Mouse (Mus musculus): ENCODE measurements around the gene Robo1.
A peak's percentile ranks its signal among the peaks of the same experiment; 100 is the strongest.

Gene Robo1

DNA sequence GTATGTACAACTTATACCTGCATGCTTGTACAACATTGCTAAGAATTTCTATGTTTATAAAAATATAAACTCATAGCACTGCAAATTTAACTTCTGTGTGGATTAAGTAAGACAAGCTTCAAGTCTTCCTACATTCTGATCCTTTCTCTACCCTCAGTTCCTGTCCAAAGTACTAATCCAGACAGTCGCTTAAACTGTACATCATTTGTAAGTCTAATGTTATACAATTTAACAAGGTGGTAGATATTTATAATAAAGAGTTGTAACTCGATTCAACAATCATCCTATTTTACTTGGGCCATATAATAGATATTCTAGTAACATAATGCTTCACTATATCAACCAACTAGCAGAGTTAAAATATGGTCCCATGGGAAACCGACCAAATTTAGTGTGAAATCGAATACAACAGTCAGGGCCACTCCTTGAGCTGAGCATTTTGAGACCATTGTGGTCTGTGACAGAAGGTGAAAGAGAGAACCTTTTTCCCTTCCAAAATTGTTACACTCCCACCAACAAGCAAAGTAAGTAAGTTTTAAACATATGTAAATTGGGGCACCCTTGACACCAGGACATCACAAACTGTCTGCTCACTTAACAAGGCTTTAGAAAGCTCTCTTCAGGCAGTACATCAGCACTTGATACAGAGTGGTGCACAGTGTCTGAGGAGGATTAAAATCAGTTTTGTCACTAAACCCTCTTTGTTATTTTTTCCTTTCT, 295.5 kb downstream of the Robo1 start:
- DNase-seq (ENCODE audit: low spot score in 2 of 2), result no peak

DNA sequence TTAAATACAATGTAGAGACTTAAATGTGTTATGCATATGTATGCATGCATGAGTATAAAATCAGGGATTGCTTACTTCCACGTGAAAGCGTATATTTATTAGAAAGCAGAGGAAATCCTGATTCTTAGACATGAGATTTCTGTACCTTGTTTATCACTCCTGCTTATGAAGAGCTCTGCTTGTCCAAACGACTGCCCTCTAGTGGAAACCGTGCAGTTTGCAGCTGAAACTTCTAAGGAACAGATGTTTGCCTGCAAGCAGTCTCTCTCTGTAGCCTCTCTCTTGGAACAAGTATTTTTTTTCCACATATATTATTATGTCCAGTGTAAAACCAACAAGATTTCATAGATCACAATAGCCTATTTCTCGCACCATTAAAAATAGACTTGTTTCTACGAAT, 297.0 kb downstream of the Robo1 start:
- peak in 1 of 2 experiments; percentile 2 for DNase-seq (ENCODE audit: low spot score in 2 of 2)

- DNase-seq (ENCODE audit: low spot score in 2 of 2), result no peak
Observed at GRCm38 (mm10) chr16:72610661-72611112, 302.6 kb downstream of the Robo1 start.

- no peak for DNase-seq (ENCODE audit: low spot score in 2 of 2)
Observed at GRCm38 (mm10) chr16:72614898-72615297, 306.8 kb downstream of the Robo1 start.

DNA sequence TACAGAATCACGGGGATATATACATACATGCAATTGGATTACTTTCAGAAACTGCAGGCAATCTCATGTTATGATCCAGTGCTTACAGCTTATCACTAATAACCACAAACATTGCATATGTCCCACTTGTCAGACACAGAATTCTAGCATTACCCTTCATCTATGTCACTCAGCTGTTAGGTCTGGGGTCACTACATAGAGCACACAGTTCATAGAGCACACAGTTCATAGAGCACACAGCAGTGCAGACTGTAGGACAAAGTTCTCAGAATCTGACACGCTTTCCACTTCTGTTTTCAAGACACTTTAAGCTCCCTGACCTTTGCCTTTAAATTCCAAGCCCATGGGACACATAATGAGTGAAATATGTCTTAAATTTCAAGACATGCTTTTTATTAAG, 307.3 kb downstream of the Robo1 start:
- DNase-seq (ENCODE audit: low spot score in 2 of 2), result no peak

DNA sequence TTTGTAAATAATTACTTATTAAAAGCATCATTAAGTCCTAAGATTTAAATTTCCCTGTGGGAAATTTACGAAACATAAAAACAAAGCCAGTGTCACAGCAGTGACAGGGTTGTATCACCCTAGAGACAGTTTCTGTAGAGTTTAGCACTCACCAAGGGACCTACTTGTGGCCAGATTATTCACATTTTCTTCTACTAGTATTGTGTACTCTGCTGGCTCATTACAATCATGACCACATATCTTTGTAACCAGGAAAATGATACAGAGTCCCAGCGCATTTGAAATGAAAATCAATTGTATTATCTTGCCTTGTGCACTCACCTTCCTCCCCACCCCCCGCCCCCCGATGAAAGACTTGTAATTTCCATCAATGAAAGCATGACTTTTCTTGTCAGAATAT, 314.3 kb downstream of the Robo1 start:
- no peak for DNase-seq (ENCODE audit: low spot score in 2 of 2)

GRCm38 (mm10) chr16:72622868-72623267, 314.8 kb downstream of the Robo1 start:
- no peak for DNase-seq (ENCODE audit: low spot score in 2 of 2)

- no peak for DNase-seq (ENCODE audit: low spot score in 2 of 2)
Observed at GRCm38 (mm10) chr16:72633846-72634245, 325.7 kb downstream of the Robo1 start.

DNA sequence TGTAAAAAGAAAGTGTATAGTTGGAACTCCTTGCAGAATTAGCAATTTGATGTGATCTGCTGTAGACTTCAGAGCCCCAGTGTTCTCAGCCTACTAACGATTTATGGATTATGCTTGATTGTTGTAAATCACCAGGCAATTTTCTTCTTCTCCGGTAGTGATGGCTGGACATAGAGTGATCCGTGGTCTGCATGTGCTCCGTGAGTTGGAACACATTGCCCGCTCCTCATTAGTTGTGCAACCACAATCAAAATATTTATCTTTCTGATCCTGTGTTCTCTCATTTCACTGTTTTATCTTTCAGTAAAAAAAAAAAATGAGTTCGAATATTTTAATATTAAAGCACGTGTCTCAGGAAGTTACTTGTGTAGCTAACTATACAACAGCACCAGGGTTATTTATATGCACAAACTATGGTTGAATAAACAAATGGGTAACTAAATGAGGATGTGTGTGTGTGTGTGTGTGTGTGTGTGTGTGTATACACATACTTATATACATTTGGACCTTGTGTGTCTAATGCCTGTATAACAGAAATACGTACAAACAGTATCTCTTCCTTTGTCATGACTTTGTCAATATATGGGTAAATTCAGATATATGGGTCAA, 331.3 kb downstream of the Robo1 start:
- DNase-seq (ENCODE audit: low spot score in 2 of 2), result no peak

DNA sequence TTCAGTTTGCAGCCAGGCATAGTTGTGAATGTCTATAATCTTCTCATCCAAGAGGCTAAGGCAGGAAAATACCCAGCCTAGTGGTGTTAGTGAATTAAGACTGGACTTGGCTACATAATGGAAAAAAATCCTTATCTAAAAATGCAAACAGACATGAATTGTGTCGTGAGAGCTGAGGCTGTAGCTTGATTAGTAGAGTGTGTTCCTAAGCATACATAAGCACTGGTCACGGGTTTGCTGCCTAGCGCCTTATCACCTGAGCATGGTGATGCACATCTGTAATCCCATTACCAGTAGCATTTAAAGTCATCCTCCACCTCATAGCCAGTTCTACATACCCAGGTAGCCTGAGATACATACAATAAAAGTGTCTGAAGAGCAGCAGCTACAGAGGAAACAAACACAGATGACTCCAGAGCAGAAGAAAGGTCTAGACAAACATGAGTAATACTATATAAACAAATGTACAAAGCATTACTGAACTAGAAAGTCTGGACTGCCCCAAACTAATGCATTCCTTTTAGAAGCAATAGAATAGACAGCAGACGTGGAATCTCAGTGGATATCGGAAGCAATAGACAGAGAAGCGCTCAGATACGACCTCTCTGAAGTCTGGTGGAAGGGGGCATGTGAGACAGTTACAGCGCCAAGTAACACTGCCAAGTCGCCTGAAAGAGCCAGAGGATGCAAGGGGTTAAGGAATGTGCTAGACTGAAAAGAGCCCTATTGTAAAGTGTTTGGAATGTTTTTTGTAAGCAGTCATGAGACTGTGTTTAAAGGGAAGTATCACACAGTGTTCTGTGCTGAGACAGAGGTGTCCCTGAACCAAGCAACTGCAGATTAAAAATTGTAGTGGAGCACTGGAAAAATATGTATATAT, 333.1 kb downstream of the Robo1 start:
- no peak for DNase-seq (ENCODE audit: low spot score in 2 of 2)

DNA sequence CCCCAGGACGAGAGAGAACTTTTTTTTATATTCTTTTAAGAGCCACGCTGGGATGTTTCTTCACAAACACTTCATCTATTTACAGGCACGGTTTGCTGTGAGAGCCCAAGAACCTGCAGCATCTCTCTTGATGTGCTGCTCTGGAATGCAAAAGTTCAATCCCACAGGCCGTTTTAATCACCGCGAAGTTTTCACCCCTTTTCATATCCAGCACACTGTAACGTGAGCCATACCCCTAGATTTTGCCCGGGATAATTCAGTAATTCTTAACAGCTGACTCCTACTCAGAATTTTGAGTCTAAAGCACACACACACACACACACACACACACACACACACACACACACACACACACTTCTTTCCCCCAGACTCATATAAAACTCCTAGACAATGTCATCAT, 337.8 kb downstream of the Robo1 start:
- DNase-seq (ENCODE audit: low spot score in 2 of 2), result no peak

DNA sequence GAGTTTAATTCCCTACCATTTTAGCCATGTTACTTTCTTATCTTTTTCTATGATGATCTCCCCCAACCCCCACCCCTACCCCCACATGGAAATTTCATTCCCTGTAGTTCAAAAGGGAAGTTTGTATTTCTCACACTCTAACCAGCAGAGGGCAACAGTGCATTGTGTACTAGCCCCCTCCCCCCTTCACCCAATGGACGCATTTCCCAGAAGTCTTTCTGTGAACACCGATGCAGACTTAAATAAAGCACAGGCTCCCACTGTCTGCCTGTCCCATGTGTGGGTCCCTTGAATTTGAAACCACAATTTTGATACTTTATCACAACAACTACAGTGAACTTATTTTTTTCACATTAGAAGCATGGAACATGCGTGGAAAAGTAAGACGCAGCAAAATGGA, 341.2 kb downstream of the Robo1 start:
- no peak for DNase-seq (ENCODE audit: low spot score in 2 of 2)

GRCm38 (mm10) chr16:72655411-72655810, 347.3 kb downstream of the Robo1 start:
- no peak for DNase-seq (ENCODE audit: low spot score in 2 of 2)

DNA sequence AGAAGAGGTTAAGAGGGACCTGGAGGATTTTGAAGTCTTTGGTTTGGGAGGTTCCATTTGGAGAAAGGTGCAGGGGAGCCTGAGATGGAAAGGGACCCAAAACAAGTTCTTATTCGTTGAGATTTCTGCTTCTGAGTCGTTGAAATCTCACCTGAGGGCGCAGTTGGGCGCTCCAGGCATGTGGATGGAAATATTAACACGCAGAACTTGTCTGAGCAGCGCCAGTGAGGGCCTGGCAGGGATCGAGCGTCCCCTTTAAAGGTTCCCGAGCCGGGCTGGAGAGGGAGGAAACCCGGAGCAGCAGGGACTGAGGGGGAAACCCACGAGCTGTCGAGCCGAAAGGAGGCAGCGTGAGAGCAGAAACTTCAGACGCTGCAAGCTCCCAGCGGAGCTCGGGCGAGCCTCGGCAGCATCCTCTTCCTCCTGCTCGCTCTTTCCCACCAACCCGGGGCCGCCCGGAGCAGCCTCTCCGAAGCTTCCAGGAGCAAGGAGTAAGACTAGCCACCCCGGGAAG, 354.8 kb downstream of the Robo1 start:
- DNase-seq (ENCODE audit: low spot score in 2 of 2), result no peak

DNA sequence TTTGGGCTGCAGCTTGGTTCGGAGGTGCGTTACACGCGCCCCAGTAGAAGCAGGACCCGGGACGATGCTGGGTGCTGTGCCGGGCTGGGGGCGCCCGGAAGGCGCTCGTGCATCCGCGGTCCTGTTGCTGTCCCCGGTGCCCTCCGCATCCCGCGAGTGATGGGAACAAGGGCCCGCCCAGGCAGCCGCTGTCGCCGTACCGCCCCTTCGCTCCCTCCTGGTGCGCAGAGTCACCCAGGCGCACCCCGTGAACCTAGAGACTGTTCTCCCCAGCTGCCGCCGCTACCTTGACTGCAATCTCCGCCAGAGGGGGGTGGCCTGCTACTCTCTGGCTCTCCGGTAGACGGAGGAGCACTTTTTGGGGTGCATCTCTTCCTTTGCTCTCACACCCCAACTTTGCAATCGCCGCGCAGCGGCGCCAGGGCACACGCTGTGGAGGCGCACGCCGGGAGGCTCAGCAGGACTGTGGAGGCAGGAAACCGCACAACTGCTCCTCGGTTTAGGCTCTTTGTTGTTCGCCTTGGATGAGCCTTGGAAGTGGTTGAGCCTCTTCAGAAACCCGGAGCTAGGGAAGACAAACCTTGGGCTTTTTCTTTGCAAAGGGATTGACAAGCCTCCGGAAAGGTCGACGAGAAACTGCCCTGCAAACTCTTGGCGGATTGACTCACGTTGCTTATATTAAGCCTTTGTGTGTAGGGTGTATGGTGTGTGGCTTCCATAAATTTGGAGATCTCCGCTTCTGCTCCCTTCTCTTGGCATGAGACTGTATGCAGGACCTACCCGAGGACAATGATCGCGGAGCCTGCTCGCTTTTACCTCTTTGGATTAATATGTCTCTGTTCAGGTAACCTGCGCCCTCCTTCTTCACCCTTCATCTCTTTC, 355.5 kb downstream of the Robo1 start:
- DNase-seq (ENCODE audit: low spot score in 2 of 2), result no peak

GRCm38 (mm10) chr16:72664233-72664613, 356.1 kb downstream of the Robo1 start:
- no peak for DNase-seq (ENCODE audit: low spot score in 2 of 2)

DNA sequence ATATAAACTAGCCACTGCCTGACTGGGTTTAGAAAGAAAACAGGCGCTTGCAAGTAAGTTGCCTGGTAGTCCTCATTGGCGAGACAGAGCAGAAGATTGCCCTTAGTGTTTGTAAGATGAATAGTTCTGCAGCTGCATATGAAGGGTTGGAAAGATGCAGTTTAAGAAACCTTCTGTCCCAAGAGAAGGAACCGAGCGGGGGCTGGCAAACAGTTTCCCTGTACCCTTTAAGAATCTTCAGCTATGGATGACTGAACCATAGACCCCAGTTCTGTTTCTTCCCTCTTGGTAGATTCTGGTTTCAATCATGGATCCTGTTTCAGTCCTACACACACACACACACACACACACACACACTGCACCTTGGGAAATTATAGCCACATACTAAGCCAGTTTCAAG, 356.7 kb downstream of the Robo1 start:
- no peak for DNase-seq (ENCODE audit: low spot score in 2 of 2)

DNA sequence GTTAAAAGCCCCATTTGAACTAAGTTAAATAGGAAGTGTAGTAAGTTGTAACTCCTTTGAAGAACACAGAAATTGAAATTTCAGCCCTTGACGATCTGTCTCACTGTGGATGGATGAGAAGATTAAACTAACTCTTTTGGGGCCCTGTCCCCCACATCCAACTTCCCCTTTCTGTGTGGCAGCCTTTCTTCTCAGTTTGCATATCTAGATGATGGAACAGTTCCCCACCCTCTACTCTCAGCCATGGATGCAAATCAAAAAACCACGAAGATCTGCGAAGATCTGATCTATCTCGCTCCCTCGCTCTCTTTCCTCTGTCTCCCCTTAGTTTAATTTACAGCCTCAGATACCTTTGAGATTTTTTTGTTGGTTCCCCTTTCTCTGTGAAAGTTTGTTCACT, 357.3 kb downstream of the Robo1 start:
- DNase-seq (ENCODE audit: low spot score in 2 of 2), result no peak

- DNase-seq (ENCODE audit: low spot score in 2 of 2), result no peak
Observed at GRCm38 (mm10) chr16:72670240-72671038, 362.3 kb downstream of the Robo1 start.

- no peak for DNase-seq (ENCODE audit: low spot score in 2 of 2)
Observed at GRCm38 (mm10) chr16:72677234-72677633, 369.1 kb downstream of the Robo1 start.

DNA sequence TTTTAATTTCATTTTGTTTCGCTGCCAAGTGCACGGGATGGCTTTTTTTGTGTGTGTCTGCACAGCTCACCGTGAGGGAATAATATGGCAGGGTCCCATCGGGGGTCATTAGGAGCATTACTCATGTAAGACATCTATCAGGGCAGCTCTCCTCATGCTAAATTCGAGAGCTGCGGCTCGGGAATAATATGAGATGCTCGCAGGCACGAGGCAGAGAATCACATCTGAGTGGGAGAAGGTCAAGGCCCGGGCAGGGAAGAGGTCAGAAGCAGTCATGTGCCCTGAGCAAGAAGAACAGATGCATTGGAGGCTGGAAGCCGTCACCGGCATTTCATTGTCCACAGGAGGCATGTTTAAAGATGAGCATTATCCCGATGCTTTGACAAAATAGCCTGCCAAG, 370.3 kb downstream of the Robo1 start:
- no peak for DNase-seq (ENCODE audit: low spot score in 2 of 2)

All from spleen, postnatal 14 days (tissue).